Mouse (Mus musculus) C2C12 (cell line): ENCODE data around the gene Chpf. TPM values are rescaled to one million over a fixed set of nuclear protein-coding genes. Genes with fewer than 3 reads are reported as not detected.

Source experiments
- H3K27me3 ChIP-seq: one replicate; pipeline ENCODE4 v1.6.1; 2011; ENCODE audit not compliant: control insufficient read depth, insufficient read depth, insufficient read length
- H3K36me3 ChIP-seq: one replicate; pipeline ENCODE4 v1.6.1; 2011; ENCODE audit not compliant: control insufficient read depth, insufficient read depth
- H3K4me3 ChIP-seq: one replicate; pipeline ENCODE4 v1.5.1; 2011; ENCODE audit warnings: mild to moderate bottlenecking, control low read depth; ENCODE audit not compliant: poor library complexity, insufficient read depth, severe bottlenecking
- H3K79me2 ChIP-seq: one replicate; pipeline ENCODE4 v1.6.1; 2011; ENCODE audit not compliant: control insufficient read depth, insufficient read depth
- H3K79me3 ChIP-seq: one replicate; pipeline ENCODE4 v1.6.1; 2011; ENCODE audit warnings: low read depth, control low read depth
- H3ac ChIP-seq: one replicate; pipeline ENCODE3; 2011; ENCODE audit warnings: low read depth; ENCODE audit not compliant: control insufficient read depth, insufficient read length
- CEBPB ChIP-seq: IDR thresholded peaks from one replicate; pipeline ENCODE4 v1.6.1; 2011; ENCODE audit warnings: low read depth, mild to moderate bottlenecking, control low read depth, moderate library complexity
- CTCF ChIP-seq: IDR thresholded peaks from one replicate; pipeline ENCODE4 v1.5.1; 2011; ENCODE audit not compliant: control insufficient read depth, insufficient read depth, insufficient read length
- FOSL1 ChIP-seq: IDR thresholded peaks from one replicate; pipeline ENCODE4 v1.8.0; 2011; ENCODE audit warnings: mild to moderate bottlenecking, low read length; ENCODE audit not compliant: poor library complexity, insufficient read depth, severe bottlenecking
- MAX ChIP-seq: IDR thresholded peaks from one replicate; pipeline ENCODE4 v1.6.1; 2011; ENCODE audit warnings: mild to moderate bottlenecking, control low read depth
- MYOD1 ChIP-seq: IDR thresholded peaks from one replicate; pipeline ENCODE4 v1.6.1; 2011; ENCODE audit warnings: low read depth; ENCODE audit not compliant: control insufficient read depth, insufficient read length
- MYOG ChIP-seq: IDR thresholded peaks from one replicate; pipeline ENCODE4 v1.6.1; 2011; ENCODE audit not compliant: control insufficient read depth, insufficient read length; ENCODE audit errors: extremely low read depth
- USF1 ChIP-seq: IDR thresholded peaks from one replicate; pipeline ENCODE4 v1.6.1; 2011; ENCODE audit warnings: low read depth, mild to moderate bottlenecking, control low read depth, moderate library complexity
- polyA plus RNA-seq: library from polyadenylated mRNA; unstranded; fragments of >200 nt; fragmentation: generic; extraction: Trizol; gene quantifications from one replicate; pipeline ENCODE4 v1.2.1, GENCODE M21; 2012; ENCODE audit warnings: missing spikeins

The Chpf gene
- polyA plus RNA-seq, 1 experiment = 49.3 TPM

- Histone ChIP-seq H3ac (no peak overlapping the region), H3K36me3 (peaks cover 7% of the 10 kb centered on the region), H3K27me3 (no peaks in the 10 kb centered on the region), H3K79me2 (no peaks in the 10 kb centered on the region), H3K79me3 (no peaks in the 10 kb centered on the region), H3K4me3 (no peak overlapping the region)
- no peak for TF ChIP-seq MYOG
- TF ChIP-seq USF1 = no peak
Observed at GRCm38 (mm10) chr1:75442171-75442570, 36.9 kb downstream of the Chpf start.

- no peak overlapping the region for H3K4me3 ChIP-seq
- no peak overlapping the region for H3ac ChIP-seq
- TF ChIP-seq CTCF (no peak), USF1 (no peak), FOSL1 (no peak), MAX (no peak), MYOD1 (no peak), CEBPB (no peak), MYOG (no peak)
- H3K79me3 ChIP-seq = no peaks in the 10 kb centered on the region
- no peaks in the 10 kb centered on the region for H3K27me3 ChIP-seq
- H3K36me3 ChIP-seq = peaks cover 7% of the 10 kb centered on the region
- H3K79me2 ChIP-seq = no peaks in the 10 kb centered on the region
Observed at GRCm38 (mm10) chr1:75441471-75441996, 37.6 kb downstream of the Chpf start.

- Histone ChIP-seq H3K27me3 (no peaks in the 10 kb centered on the region), H3K4me3 (no peak overlapping the region), H3K36me3 (peaks cover 7% of the 10 kb centered on the region), H3K79me2 (no peaks in the 10 kb centered on the region), H3ac (no peak overlapping the region), H3K79me3 (no peaks in the 10 kb centered on the region)
- no peak for TF ChIP-seq FOSL1
- TF ChIP-seq CTCF = no peak
Observed at GRCm38 (mm10) chr1:75440661-75441060, 38.4 kb downstream of the Chpf start.

GRCm38 (mm10) chr1:75438782-75439181 lies 40.3 kb downstream of the Chpf start:
- Histone ChIP-seq H3K79me3 (no peaks in the 10 kb centered on the region), H3ac (no peak overlapping the region), H3K4me3 (no peak overlapping the region), H3K36me3 (peaks cover 7% of the 10 kb centered on the region), H3K27me3 (no peaks in the 10 kb centered on the region), H3K79me2 (no peaks in the 10 kb centered on the region)
- TF ChIP-seq FOSL1 = no peak
- no peak for TF ChIP-seq MYOG
- TF ChIP-seq CEBPB = no peak

GRCm38 (mm10) chr1:75435475-75436328 lies 43.4 kb downstream of the Chpf start, which contains the start of gene Gmppa:
Gene Gmppa, plus strand, starts transcription at chr1:75435930.
- Histone ChIP-seq H3K36me3 (no peaks in the 10 kb centered on the region), H3K27me3 (no peaks in the 10 kb centered on the region), H3K79me2 (no peaks in the 10 kb centered on the region), H3K79me3 (no peaks in the 10 kb centered on the region), H3K4me3 (peak within 1 kb of the TSS; percentile 61), H3ac (peak within 1 kb of the TSS; percentile 72)
- TF ChIP-seq MYOG (no peak), MAX (no peak)

GRCm38 (mm10) chr1:75425796-75426471 lies 53.2 kb downstream of the Chpf start:
- Histone ChIP-seq H3ac (no peak overlapping the region), H3K4me3 (no peak overlapping the region), H3K27me3 (no peaks in the 10 kb centered on the region), H3K79me3 (no peaks in the 10 kb centered on the region), H3K36me3 (peaks cover 3% of the 10 kb centered on the region), H3K79me2 (no peaks in the 10 kb centered on the region)
- TF ChIP-seq MAX (no peak), FOSL1 (no peak), USF1 (no peak), MYOD1 (no peak), MYOG (no peak), CEBPB (no peak), CTCF (no peak)

Other genes with a start within 250 kb of the Chpf start
- gene A630095N17Rik, start 247.2 kb downstream of the Chpf start, polyA plus RNA-seq = not detected
- 27.7 TPM for gene Dnajb2, start 242.9 kb downstream of the Chpf start, polyA plus RNA-seq
- gene Ptprn, start 214.8 kb downstream of the Chpf start, polyA plus RNA-seq = 15.3 TPM
- gene Resp18, start 200.9 kb downstream of the Chpf start, polyA plus RNA-seq = not detected
- 134 TPM for gene Dnpep, start 161.3 kb downstream of the Chpf start, polyA plus RNA-seq
- 657 TPM for gene Des, start 119.0 kb downstream of the Chpf start, polyA plus RNA-seq
- 29.4 TPM for gene Speg, start 104.0 kb downstream of the Chpf start, polyA plus RNA-seq
- gene Gmppa, start 43.4 kb downstream of the Chpf start, polyA plus RNA-seq = 78.8 TPM
- gene Asic4, start 28.9 kb downstream of the Chpf start, polyA plus RNA-seq = 0.05 TPM
- 0.70 TPM for gene Tmem198, start 225 bp upstream of the Chpf start, polyA plus RNA-seq
- gene Obsl1, start 27.1 kb upstream of the Chpf start, polyA plus RNA-seq = 31.6 TPM
- 0.64 TPM for gene Inha, start 27.8 kb upstream of the Chpf start, polyA plus RNA-seq
- 7.4 TPM for gene Stk11ip, start 42.2 kb upstream of the Chpf start, polyA plus RNA-seq
- 3.1 TPM for gene Slc4a3, start 67.0 kb upstream of the Chpf start, polyA plus RNA-seq